Mouse (Mus musculus) stomach, embryonic 15.5 days (tissue): ENCODE measurements around the gene Psme2. TPM values are rescaled to one million over a fixed set of nuclear protein-coding genes. Genes with fewer than 3 reads are reported as not detected.
A peak's percentile ranks its signal among the peaks of the same experiment; 100 is the strongest.

Experiments used
- ATAC-seq: fragments of 200-750 bp; cut with Nextera tagmentation; 2 replicates; pipeline ENCODE4 v1.8.0; 2017; ENCODE audit warnings: low read depth, moderate number of reproducible peaks, moderate TSS enrichment; ENCODE audit not compliant: insufficient read depth, low FRiP score
- H3K27ac ChIP-seq: fragments of 300-500 bp; sonication (generic); 2 replicates; pipeline ENCODE4 v1.5.1; 2015; ENCODE audit warnings: mild to moderate bottlenecking, inconsistent platforms
- H3K27me3 ChIP-seq: fragments of 300-500 bp; sonication (generic); replicated peaks from 2 replicates; pipeline ENCODE4 v1.6.1; 2015; ENCODE audit warnings: inconsistent platforms
- H3K36me3 ChIP-seq: fragments of 300-500 bp; sonication (generic); 2 replicates; pipeline ENCODE4 v1.6.1; 2015; ENCODE audit warnings: inconsistent platforms
- H3K4me1 ChIP-seq: fragments of 300-500 bp; sonication (generic); 2 replicates; pipeline ENCODE4 v1.6.1; 2015; ENCODE audit warnings: inconsistent platforms
- H3K4me2 ChIP-seq: fragments of 300-500 bp; sonication (generic); 2 replicates; pipeline ENCODE4 v1.6.1; 2015; ENCODE audit warnings: mild to moderate bottlenecking, inconsistent platforms
- H3K4me3 ChIP-seq: fragments of 300-500 bp; sonication (generic); replicated peaks from 2 replicates; pipeline ENCODE4 v1.5.1; 2015; ENCODE audit warnings: inconsistent platforms
- H3K9ac ChIP-seq: fragments of 300-500 bp; sonication (generic); 2 replicates; pipeline ENCODE4 v1.6.1; 2015; ENCODE audit warnings: inconsistent platforms
- H3K9me3 ChIP-seq: fragments of 300-500 bp; sonication (generic); 2 replicates; pipeline ENCODE4 v1.6.1; 2016; ENCODE audit warnings: inconsistent platforms
- WGBS: fragments of 180-500 bp; shearing (Covaris S2); methylation state at CpG from one replicate; pipeline ENCODE4 v1.1.7; 2015; 5-methylcytosine and 5-hydroxymethylcytosine counted together
- polyA plus RNA-seq: library from polyadenylated mRNA; unstranded; fragments of >200 nt; fragmentation: Nextera tagmentation; extraction: Ambion mirVana; gene quantifications from 2 replicates; pipeline ENCODE4 v1.2.1, GENCODE M21; 2015

Gene Psme2
- polyA plus RNA-seq, 1 experiment from 2014 or later, result 265 TPM

DNA sequence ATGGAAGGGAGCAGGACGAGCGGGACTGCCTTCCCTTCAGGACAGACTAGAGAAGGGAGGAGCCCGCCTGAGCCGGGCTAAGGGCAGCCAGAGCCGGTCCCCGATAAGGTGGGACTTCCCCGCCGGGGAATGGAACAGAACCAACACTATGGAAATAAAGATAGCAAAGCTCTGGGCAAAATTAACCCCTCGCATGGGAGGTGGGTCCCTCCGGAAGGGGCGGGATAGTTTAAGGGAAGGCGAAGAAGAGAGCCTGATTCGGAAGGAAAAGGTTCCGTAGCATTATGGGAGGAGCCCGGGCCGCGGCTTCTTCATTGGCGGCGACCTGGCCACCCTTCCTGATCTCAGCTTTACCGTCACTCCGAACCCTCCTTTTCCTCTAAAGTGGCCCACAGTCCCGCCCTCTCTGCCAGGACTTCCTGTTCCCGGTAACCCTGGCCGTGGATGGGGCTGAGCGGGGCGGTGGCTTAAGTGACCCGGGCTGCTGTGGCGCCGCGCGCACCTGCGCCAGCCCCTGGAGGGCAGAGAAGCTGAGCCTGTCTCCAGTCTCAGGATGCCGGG lies 498 bp upstream of the Psme2 start, which contains the start of gene Rnf31:
Gene Rnf31, plus strand, starts transcription at position 378 of the 561 bp plus-strand sequence.
- Histone ChIP-seq H3K27ac (peak within 1 kb of the TSS; percentile 99), H3K9ac (peak within 1 kb of the TSS; percentile 77), H3K36me3 (peaks cover 19% of the 10 kb centered on the region), H3K27me3 (no peaks in the 10 kb centered on the region), H3K4me1 (peaks cover 17% of the 10 kb centered on the region), H3K4me2 (peak within 1 kb of the TSS; percentile 91), H3K4me3 (peak within 1 kb of the TSS; percentile 81), H3K9me3 (no peaks in the 10 kb centered on the region)
- ATAC-seq, result peak; percentile 90
- under 1% methylated on average over 33 of the region's 33 CpGs for WGBS

DNA sequence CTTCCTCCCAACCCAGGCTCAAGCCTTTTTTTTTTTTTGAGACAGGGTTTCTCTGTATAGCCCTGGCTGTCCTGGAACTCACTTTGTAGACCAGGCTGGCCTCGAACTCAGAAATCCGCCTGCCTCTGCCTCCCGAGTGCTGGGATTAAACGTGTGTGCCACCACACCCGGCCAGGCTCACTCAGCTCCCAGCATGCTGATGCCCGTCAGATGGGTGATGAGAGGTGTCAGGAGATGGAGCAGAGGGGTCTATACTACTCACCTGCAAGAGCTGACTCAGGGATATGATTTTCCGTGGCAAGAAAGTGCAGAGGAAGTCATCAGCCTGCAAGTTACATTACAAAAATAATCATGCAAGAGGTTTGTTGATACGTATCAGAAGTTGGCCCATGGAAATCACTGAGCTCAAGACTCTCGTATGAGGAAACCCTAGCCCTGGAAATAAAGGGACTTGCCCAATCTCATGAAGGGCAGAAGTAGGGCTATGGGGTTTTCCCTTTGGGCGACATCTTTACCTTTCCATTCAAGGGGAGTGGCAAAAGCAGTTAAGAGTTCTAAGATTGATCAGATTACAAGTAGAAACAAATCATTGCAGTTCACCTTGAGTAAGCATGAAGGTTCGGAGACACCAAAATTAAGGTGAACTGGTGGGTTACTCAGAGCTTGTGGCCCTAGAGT lies 1.0 kb downstream of the Psme2 start:
- Histone ChIP-seq H3K9ac (0 out of 2 replicates have a peak overlapping the region, but pooled peaks have one; percentile 37), H3K27ac (peak overlapping the region; percentile 99; the same call in 1 of the 2 replicates), H3K27me3 (no peaks in the 10 kb centered on the region), H3K36me3 (peaks cover 4% of the 10 kb centered on the region), H3K4me3 (peak overlapping the region; percentile 81), H3K4me2 (peak overlapping the region; percentile 91), H3K9me3 (no peaks in the 10 kb centered on the region), H3K4me1 (peaks cover 22% of the 10 kb centered on the region)
- ATAC-seq, result no peak
- WGBS, result 75% methylated on average over 11 of the region's 11 CpGs

DNA sequence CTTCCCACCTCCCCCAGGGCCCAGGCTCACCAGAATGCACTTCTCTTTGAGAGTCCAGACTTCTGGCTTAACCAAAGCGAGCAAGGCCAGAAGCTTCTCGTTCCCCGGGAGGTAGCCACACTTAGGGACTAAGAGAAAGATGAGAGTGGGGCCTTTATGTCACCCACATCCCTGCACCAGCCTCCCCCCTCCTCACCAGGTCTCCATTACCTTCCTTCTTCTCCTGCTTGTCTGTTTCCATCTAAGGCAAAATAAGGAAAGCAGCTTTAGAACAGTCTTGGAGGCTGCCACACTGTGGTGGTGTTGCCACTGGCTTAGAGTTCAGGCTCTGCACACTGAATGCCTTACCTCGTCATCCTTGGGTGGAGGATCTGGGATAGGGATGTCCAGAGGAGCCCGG lies 1.6 kb downstream of the Psme2 start:
- Histone ChIP-seq H3K27ac (no peak overlapping the region), H3K9me3 (no peaks in the 10 kb centered on the region), H3K4me1 (peaks cover 27% of the 10 kb centered on the region), H3K27me3 (no peaks in the 10 kb centered on the region), H3K9ac (no peak overlapping the region), H3K36me3 (no peaks in the 10 kb centered on the region; the same call in 1 of the 2 replicates), H3K4me3 (no peak overlapping the region), H3K4me2 (no peak overlapping the region)
- WGBS, result 91% methylated on average over 5 of the region's 5 CpGs
- no peak for ATAC-seq

- no peak for ATAC-seq
- H3K27me3 ChIP-seq, result no peaks in the 10 kb centered on the region
- no peak overlapping the region for H3K4me2 ChIP-seq
- H3K4me1 ChIP-seq, result peaks cover 18% of the 10 kb centered on the region
- H3K27ac ChIP-seq, result 0 out of 2 replicates have a peak overlapping the region, but pooled peaks have one; percentile 54
- peaks cover 5% of the 10 kb centered on the region; the same call in 1 of the 2 replicates for H3K36me3 ChIP-seq
- H3K9me3 ChIP-seq, result no peaks in the 10 kb centered on the region
- H3K9ac ChIP-seq, result no peak overlapping the region
- H3K4me3 ChIP-seq, result no peak overlapping the region
- WGBS, result 80% methylated on average over 2 of the region's 2 CpGs
Measured at GRCm38 (mm10) chr14:55586149-55586548, 4.8 kb downstream of the Psme2 start.

- Histone ChIP-seq H3K4me3 (peak overlapping the region; percentile 57), H3K27me3 (no peaks in the 10 kb centered on the region), H3K27ac (peak overlapping the region; percentile 54), H3K9ac (peak overlapping the region; percentile 19; the same call in 1 of the 2 replicates), H3K36me3 (peaks cover 10% of the 10 kb centered on the region; the same call in 1 of the 2 replicates), H3K4me1 (peaks cover 18% of the 10 kb centered on the region), H3K9me3 (no peaks in the 10 kb centered on the region), H3K4me2 (peak overlapping the region; percentile 87)
- ATAC-seq, result peak; percentile 51; the same call in 1 of the 2 replicates
- 39% methylated on average over 6 of the region's 6 CpGs for WGBS
Measured at GRCm38 (mm10) chr14:55585566-55585960, 5.3 kb downstream of the Psme2 start.

GRCm38 (mm10) chr14:55584702-55585565 lies 6.0 kb downstream of the Psme2 start, which contains the start of gene Emc9:
TSS of gene Emc9 (minus strand) at chr14:55585302.
- 4% methylated on average over 43 of the region's 43 CpGs for WGBS
- no peaks in the 10 kb centered on the region for H3K9me3 ChIP-seq

GRCm38 (mm10) chr14:55584303-55584701 lies 6.6 kb downstream of the Psme2 start:
- H3K9me3 ChIP-seq, result no peaks in the 10 kb centered on the region
- peak overlapping the region; percentile 87 for H3K4me2 ChIP-seq
- peaks cover 13% of the 10 kb centered on the region; the same call in 1 of the 2 replicates for H3K36me3 ChIP-seq
- no peak for ATAC-seq
- H3K4me3 ChIP-seq, result peak overlapping the region; percentile 57
- H3K27me3 ChIP-seq, result no peaks in the 10 kb centered on the region
- H3K4me1 ChIP-seq, result peaks cover 12% of the 10 kb centered on the region
- 32% methylated on average over 5 of the region's 5 CpGs for WGBS
- H3K27ac ChIP-seq, result no peak overlapping the region
- no peak overlapping the region for H3K9ac ChIP-seq

More at GRCm38 (mm10) chr14:55584702-55585565, 6.0 kb downstream of the Psme2 start, which contains the start of gene Emc9:
- Histone ChIP-seq H3K36me3 (peaks cover 13% of the 10 kb centered on the region; the same call in 1 of the 2 replicates), H3K9ac (peak within 1 kb of the TSS; percentile 19; the same call in 1 of the 2 replicates), H3K4me3 (peak within 1 kb of the TSS; percentile 57), H3K4me1 (peaks cover 12% of the 10 kb centered on the region), H3K27me3 (no peaks in the 10 kb centered on the region), H3K4me2 (peak within 1 kb of the TSS; percentile 87), H3K27ac (peak within 1 kb of the TSS; percentile 54)
- ATAC-seq, result peak; percentile 91

GRCm38 (mm10) chr14:55581981-55582681 lies 8.8 kb downstream of the Psme2 start:
- Histone ChIP-seq H3K27me3 (no peaks in the 10 kb centered on the region), H3K9ac (no peak overlapping the region), H3K4me1 (peaks cover 23% of the 10 kb centered on the region), H3K4me3 (no peak overlapping the region), H3K27ac (no peak overlapping the region), H3K36me3 (peaks cover 13% of the 10 kb centered on the region; the same call in 1 of the 2 replicates), H3K4me2 (no peak overlapping the region), H3K9me3 (no peaks in the 10 kb centered on the region)
- ATAC-seq, result no peak
- 76% methylated on average over 9 of the region's 9 CpGs for WGBS

DNA sequence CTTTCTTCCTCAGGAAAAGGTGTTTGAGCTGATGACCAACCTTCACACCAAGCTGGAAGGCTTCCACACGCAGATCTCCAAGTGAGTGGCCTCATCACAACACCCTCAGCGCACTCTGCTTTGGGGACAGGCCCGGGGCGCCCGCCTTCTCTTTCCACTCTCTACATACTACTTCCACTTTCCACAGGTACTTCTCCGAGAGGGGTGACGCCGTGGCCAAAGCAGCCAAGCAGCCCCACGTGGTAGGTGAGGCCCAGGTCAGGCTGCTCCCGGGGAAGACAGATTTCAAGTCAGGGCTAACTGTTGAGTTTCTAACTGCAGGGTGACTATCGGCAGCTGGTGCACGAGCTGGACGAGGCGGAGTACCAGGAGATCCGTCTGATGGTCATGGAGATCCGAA lies 10.2 kb downstream of the Psme2 start:
- Histone ChIP-seq H3K4me1 (peaks cover 23% of the 10 kb centered on the region), H3K36me3 (peaks cover 13% of the 10 kb centered on the region; the same call in 1 of the 2 replicates), H3K27ac (no peak overlapping the region), H3K9ac (no peak overlapping the region), H3K9me3 (no peaks in the 10 kb centered on the region), H3K4me2 (no peak overlapping the region), H3K4me3 (no peak overlapping the region), H3K27me3 (no peaks in the 10 kb centered on the region)
- ATAC-seq, result no peak
- WGBS, result 95% methylated on average over 16 of the region's 16 CpGs

- 89% methylated on average over 23 of the region's 23 CpGs for WGBS
- H3K9me3 ChIP-seq, result no peaks in the 10 kb centered on the region
- H3K36me3 ChIP-seq, result peaks cover 13% of the 10 kb centered on the region; the same call in 1 of the 2 replicates
- H3K27ac ChIP-seq, result no peak overlapping the region
- H3K4me3 ChIP-seq, result no peak overlapping the region
- ATAC-seq, result no peak
- no peaks in the 10 kb centered on the region for H3K27me3 ChIP-seq
- no peak overlapping the region for H3K4me2 ChIP-seq
- H3K4me1 ChIP-seq, result peaks cover 17% of the 10 kb centered on the region
- H3K9ac ChIP-seq, result no peak overlapping the region
Measured at GRCm38 (mm10) chr14:55579511-55580496, 11.1 kb downstream of the Psme2 start.
